Comparison of ENCODE assay signal across 22 mouse cellular contexts in genomic region chr3:44914321-44914720, GRCm38 (mm10).
"Had no signal": no experiment of that assay in that cellular context is flagged by ENCODE, and none has a peak within 500 bp of the region (broad histone marks: within the 10 kb centered on the region; RNA-seq: fewer than 3 reads in every experiment).

No protein-coding gene starts in this region.

- H3K9me3 ChIP-seq: limb, embryonic 12.5 days; limb, embryonic 15.5 days; midbrain, embryonic 12.5 days; midbrain, embryonic 15.5 days; neural tube, embryonic 12.5 days; neural tube, embryonic 15.5 days had no signal

- ATAC-seq: inflammation-experienced regulatory T-cells, adult 6 months; intestine, embryonic 16.5 days; liver, postnatal 0 days; lung, postnatal 0 days; midbrain, embryonic 15.5 days had no signal

- H3K4me2 ChIP-seq: limb, embryonic 12.5 days; limb, embryonic 15.5 days; liver, embryonic 11.5 days; lung, embryonic 14.5 days; midbrain, embryonic 12.5 days; midbrain, embryonic 15.5 days; neural tube, embryonic 12.5 days; neural tube, embryonic 15.5 days had no signal

- H3K36me3 ChIP-seq: limb, embryonic 12.5 days; limb, embryonic 15.5 days; midbrain, embryonic 12.5 days; midbrain, embryonic 15.5 days; neural tube, embryonic 12.5 days; neural tube, embryonic 15.5 days had no signal

- H3K4me1 ChIP-seq: limb, embryonic 12.5 days; limb, embryonic 15.5 days; midbrain, embryonic 12.5 days; midbrain, embryonic 15.5 days; neural tube, embryonic 12.5 days; neural tube, embryonic 15.5 days had no signal

- H3K4me3 ChIP-seq: layer of hippocampus, adult 2 months; left cerebral cortex, adult 2 months; limb, embryonic 12.5 days; limb, embryonic 15.5 days; midbrain, embryonic 12.5 days; midbrain, embryonic 15.5 days; neural tube, embryonic 12.5 days; neural tube, embryonic 15.5 days had no signal

- DNase-seq: layer of hippocampus, adult 9-11 months; liver, postnatal 0 days; lung, embryonic 14.5 days; right cerebral cortex, adult 18-20 months; right cerebral cortex, postnatal 14 days; right cerebral cortex, postnatal 4 days; thymus, postnatal 25 days had no signal

- H3K27ac ChIP-seq: layer of hippocampus, adult 2 months; left cerebral cortex, adult 2 months; limb, embryonic 12.5 days; limb, embryonic 15.5 days; liver, embryonic 14.5 days; macrophage; midbrain, embryonic 12.5 days; midbrain, embryonic 15.5 days; neural tube, embryonic 12.5 days; neural tube, embryonic 15.5 days; stomach, postnatal 0 days had no signal

- H3K27me3 ChIP-seq: limb, embryonic 12.5 days; limb, embryonic 15.5 days; midbrain, embryonic 12.5 days; midbrain, embryonic 15.5 days; neural tube, embryonic 12.5 days; neural tube, embryonic 15.5 days had no signal

- H3K9ac ChIP-seq: limb, embryonic 12.5 days; limb, embryonic 15.5 days; liver, embryonic 14.5 days; liver, postnatal 0 days; lung, embryonic 14.5 days; midbrain, embryonic 12.5 days; midbrain, embryonic 15.5 days; neural tube, embryonic 12.5 days; neural tube, embryonic 15.5 days had no signal
